Mouse (Mus musculus) cerebellum, postnatal 36 days (tissue): ENCODE measurements around the gene Adam22.
A peak's percentile ranks its signal among the peaks of the same experiment; 100 is the strongest.

ENCODE experiments used
- DNase-seq, 2 experiments: peaks; one replicate each; pipeline ENCODE4 v3.0.0; 2021 to 2022; ENCODE audit warnings: mixed read lengths in 2 of 2

The Adam22 gene

DNA sequence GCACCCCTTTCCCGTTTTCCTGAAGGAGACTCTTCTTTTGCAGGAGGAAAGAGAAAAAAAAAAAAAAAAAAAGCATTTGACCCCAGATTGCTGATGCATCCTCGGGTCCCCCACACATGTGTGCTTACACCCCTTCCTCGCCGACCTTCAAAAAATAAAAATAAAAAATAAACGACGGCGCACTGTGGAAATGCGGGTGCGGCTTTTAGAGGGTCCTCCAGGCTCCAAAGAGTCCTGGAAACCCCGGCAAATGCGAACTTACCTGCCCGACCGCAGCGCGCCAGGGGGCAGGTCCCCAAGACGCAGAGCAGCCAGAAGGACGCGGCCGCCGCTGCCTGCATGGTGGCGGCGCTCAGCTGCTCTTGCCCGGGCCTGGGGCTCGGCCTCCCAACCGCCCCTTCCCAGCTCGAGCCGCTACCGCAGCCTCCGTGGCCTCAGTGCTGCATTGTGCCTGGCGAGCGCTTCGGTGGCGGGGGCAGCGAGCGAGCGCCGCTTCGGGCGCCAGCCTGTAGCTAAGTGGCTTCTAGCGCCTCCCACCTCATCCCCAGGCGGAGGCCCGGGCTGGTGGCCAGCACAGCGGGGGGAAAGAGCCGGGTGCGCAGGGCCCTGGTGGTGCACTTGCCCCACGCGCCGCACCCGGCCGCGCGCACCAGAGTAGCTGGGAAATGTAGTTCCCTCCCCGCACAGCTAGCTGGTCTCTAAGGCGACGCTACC is at the start of gene Adam22:
TSS of gene Adam22 (minus strand) at position 547 of the 714 bp plus-strand sequence.
- peak; percentile 95 to 97 for DNase-seq

DNA sequence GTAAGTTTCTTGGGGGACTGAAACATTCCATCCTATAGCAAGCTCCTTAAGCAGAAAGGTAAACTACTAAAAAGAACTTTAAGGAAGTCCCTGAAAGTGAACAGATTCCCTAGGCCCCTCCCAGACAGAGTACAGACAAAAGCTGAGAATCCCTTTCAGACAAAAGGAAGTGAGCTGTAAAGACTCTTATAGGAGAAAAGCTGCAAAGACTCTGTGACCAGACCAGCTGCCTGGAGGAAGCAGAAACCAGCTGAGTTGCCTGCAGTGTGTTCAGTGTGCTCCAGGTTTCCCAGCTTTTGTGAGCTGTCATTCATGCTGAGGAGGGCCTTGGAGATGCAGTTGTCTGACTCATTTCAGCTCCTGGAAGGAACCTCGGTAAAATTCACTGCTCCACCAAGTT is 49.5 kb upstream of the Adam22 start:
- DNase-seq: no peak

DNA sequence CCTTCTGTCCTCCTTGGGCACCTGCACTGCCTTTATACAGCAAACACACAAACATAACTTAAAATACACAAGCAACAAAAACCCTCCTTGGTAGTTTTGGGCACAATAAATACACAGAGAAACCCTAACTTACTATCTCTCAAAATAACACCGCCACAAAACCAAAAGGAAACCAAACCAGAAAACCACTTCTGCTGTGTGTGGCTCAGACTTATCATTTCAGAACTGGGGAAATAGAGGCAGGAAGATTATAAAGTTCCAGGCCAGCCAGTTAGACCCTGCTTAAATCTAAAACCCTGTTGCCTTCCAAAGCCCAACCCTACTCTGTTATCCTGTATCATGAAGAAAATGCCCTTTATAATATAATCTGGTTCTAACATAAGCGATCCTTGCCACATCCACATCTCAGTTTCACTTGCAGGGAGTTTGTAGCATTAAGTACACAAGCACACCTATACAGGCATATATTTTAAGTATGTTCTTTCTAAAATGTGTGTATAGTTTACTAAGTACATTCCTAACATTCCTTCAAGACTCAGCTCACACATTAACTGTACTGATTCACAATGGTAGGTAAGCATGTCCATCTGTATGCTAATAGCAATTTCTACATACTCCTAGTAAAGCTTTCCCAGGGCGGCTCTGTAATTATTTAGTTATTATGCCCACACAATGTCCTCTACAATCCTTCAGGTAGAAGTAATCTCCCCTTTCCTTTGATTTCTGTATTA is 48.9 kb upstream of the Adam22 start:
- no peak for DNase-seq

DNA sequence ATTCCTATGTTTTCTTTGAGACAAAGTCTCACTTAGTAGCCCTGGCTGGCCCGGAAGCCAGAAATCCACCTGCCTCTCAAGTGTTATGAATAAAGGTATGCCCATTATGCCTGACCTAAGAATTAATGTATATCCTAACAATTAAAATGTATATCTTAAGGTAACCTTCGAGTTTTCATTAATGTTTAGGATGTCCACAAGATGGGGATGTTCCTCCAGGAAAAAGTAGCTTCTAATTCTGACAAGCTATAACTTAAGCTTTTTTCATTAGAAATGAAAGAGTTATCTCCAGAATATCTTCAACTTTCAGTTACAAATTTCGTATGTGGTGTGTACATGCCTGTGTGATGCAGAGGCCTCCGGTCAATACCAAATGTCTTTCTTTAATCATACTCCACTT is 40.8 kb upstream of the Adam22 start:
- no peak for DNase-seq

DNA sequence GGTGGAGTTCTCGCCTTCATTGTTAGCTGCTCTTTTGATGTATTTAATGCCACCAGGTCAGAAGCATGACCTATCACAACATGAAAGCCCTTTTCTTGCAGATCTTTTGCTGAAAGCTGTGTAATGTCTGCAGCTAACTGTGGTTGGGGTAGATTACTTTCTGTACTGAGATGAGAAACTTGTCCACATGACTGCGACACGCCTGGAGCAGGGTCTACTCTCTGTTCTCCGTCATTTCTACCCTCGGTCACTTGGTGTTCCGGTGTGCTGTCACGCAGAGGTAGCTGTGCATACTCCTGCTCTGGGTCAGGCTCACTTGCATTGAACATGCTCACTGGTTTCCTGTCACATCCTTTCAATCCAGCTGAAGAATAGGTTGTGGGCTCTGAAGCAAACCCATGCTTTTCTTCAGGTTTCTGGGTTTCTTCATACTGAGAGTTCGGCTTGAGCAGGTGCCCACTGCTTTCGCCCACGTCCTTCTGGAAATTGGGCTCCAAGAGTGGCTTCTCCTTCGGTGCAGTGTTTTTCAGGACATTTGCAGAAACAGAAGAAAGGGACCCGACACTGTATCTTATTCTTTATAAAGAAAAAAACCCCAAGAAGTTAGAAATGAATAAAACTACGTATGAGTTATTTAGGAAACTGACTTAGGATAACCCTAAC is 29.8 kb upstream of the Adam22 start:
- DNase-seq: no peak

DNA sequence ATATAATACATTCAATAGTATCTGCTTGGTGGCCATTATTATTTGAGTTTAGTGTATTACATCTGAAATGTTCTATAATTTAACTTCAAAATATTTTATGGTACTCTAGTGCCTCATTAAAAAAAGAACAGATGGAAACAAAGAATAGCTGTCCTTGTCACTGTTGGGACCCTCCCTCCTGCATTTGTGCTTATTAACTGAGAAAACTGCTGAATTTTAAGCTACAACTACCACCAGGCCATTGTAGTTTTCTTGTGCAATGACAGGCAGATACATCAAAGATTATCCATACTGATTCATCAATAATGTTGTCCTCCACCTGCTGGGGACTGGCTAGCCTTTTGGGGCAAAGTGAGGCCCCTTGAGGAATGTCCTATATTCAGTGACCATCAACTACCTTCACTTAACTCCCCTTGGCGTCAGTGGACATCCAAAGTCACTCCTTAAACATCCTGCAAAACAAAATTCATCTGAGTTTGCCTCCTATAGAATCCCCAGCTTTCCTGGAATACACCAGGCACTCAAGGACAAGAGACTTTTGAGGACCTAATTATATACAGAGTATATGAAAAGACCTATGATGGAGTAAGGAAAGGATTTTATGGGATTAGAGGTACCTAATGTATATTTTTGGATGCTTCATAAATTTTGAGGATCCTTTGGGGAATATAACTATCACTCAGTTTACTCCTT is 26.1 kb upstream of the Adam22 start:
- DNase-seq: no peak

DNA sequence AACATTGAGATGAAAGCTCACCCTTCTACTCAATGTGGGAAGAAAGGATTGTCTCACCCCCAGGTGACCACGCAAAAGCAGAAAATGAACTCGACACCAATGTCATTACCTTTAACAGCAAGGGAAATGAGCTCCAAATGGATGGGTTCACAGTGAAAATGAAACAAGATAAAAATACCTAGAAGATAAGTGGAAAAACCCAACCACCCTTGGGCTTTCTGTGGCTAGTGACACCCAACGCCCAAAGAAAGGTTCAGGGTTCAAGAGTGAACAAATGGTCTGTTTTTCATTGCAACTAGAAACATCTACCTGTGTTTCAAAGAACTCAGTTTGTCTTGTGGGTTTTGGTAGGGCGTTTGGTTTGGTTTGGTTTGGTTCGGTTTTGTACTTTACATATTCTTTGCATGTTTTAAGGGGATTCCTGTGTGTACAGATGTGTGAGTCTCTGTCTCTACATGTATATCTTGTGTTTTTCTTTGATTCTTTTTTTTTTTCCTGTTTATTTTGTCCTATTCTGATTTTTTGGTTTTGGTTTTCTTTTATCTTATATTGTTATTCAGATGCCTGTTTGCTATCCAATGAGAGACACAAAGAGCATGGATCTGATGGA is 6.4 kb upstream of the Adam22 start:
- DNase-seq: no peak

DNA sequence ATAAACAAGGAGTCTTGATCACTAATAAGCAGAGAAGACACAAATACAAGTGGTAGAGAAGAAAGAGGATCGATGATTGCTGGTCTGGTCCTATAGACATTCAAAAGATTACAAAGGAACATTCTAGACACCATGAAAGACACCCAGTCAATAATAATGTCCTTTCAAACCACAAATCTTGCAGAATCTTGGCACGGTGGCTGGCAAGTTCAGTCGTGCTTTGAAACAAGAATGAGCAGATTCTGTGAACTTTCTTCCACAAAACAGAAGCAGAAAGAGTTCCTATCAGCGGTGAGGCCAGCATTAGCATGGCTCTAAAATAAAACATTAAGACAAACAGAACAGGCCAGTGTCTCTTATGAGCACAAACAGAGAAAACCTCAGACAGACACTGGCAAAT is 5.5 kb upstream of the Adam22 start:
- DNase-seq: no peak

DNA sequence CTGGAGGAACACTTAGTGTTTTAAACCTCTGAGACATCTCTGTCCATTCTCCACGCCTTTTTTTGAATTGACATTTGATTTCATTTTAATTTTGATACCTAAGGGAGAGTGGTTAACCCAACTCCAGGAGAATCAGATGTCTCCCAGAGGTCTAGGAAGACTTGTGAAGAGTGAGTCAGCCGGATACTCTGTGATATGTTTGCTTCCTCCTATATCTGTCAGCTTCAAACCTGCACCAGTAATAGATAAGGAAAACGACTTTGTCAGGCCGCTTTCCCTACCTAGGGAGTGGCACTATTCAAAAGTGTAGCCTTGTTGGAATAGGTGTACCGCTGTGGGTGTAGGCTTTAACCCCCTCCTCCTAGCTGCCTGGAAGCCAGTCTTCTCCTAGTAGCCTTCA is 821 bp upstream of the Adam22 start:
- no peak for DNase-seq

DNA sequence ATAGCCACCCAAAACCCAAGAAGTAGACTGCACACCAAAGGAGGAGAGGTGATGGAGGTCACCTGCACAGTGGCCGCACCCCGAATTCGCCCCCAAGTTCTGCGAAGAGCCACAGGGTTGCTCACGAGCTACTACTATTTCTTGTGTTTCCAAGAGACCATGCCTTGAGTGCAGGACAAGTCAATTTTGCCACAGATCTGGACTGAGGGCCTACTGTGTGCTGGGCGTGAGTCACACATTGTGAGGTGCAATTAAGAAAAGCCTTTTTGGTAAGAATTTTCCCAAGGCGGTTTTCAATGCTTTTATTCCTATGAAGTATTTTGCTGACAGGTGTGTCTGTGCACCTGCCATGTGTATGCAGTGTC is 350 bp upstream of the Adam22 start:
- DNase-seq: no peak

DNA sequence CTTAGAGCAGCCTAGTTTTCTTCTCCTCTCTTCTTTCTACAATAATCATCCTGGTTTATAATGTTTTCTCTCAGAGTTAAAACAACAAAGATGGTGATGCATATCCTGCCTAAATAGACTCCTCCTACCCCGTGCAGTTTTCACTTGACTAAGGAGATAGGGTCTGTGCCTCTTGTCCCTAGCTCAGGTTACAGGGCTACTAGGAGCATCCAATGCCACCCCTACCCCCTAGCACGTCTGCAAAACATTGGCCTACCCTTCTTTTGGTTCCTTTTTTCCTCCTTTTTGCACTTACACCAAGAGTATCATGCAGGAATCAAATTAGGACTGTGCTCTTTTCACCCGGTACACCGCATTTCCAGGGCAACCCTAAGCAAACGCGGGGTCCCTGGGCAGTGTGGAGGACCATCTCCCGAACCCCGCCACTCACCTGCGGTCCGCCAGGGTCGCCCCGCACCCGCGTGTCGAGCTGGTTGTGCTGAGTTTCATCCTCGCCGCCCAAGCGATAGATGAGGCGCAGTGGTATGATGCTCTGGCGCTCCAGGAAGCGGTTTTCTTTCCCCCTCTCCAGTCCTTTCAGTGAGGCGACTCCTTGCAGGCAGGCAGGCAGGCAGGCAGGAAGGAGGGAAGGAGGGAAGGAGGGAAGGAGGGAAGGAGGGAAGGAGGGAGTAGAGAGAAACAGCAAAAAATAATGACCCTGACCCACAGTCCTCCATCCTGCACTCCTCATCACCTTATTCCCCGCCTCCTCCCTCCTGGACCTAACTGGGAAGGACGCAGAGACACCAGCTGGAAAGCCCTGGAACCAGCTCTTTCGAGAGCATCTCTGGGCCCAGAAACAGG is 968 bp downstream of the Adam22 start:
- DNase-seq: peak; percentile 50 to 61

DNA sequence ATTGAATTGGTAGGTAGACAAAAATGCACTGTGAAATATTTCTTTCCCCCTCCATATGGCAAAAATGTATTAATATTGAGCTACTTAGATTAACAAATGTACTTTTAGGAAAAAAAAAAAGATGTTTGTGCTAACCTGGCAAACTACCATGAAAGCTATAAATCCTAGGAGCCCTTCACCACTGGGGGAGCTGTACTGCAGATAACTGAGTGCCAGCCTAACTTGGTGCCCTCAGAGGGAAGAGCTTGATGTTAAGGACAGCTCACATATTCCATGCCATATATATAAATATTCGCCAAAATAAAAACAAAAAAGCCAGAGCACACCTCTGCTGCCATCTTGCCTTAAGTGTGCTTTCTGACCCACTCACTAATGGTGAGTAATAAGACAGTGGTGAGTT is 5.6 kb downstream of the Adam22 start:
- DNase-seq: peak in 1 of 2 experiments; percentile 30

DNA sequence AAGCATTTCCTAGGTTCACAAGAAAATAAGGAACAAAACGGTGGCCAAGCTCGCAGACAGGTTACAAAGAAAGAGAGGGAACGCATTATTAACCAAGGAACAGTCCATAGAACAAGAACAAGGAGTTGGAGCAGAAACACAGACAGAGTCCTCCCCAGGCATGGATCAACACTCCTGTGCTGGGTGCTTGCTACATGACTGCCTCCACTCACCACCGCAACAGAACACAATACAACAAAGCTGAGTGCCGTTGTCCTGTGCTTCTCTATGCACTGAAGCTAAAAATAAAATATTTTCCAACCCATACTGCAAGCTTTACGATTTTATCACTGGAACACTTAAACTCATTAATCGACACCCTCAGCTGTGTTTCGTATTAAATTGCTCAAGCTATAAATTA is 10.3 kb downstream of the Adam22 start:
- no peak for DNase-seq

DNA sequence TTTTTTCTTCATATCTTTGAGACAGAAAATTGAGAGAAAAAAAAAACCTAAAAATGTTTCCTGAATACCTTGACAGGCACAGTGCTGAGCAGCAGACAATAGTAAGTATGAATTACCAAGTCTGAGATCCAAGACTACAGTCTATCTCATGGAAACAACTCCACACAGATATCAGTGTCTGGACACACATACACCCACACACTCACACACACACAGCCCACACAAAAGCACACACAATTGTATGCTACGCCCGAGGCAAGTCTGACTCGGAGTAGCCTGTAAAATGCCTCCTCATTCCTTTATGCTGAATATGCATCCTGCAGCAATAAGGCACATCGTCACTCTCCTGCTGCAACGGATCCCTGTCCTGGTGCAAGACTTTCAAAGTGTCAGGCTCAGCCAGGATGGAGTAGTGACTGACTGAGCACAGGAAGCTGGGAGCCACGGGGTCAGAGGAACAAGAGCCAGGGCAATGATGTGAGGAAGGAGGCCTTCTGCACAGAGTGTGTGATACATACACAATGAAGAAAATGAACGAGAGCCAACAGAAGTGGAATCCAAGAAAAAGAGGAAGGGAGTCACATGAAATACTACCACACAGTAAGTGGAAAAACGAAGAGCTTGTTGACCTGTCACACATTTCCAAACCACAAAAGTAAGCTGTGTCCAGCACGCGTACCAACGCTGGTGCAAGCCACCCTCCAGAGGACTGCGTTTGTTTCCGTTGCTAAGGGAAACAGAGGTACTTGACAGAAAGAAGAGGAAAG is 10.9 kb downstream of the Adam22 start:
- peak in 1 of 2 experiments; percentile 20 for DNase-seq

DNA sequence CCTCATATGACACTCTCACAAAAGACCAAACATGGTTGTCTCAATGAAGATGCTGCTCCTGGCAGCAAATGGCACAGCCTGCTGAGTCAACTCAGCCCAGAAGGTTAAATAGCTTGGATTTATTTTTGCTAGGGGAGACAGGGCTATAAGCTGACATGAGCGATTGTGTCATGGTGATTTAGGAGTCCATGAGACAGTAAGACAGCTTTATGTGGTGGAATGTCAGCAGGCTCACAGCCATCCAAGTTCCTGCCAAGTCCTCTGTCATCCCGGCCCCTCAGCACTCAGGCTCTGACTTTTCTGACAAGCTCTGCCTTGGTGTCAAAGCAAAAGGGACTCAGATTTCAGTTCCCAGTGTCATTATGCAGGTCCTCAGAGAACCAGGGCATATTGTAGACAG is 11.6 kb downstream of the Adam22 start:
- peak in 1 of 2 experiments; percentile 35 for DNase-seq

DNA sequence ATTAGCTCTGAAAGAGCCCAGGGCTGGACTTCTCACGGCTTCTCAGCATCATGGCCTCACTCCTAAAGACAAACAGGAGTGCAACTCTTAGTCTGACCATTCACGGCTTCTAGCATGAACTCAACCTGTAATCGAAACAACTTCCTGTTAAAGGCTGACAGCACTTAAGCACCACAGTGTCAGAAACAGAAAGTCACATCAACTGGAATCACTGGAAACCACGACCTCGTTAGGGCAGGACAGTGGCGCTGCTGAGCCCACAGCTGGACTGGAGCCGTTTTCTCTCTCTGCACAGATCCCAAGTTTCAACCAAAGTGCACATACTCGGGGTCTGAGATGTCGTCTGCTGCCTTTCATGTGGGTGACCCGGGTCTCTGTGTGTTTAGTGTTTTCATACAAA is 18.4 kb downstream of the Adam22 start:
- no peak for DNase-seq

DNA sequence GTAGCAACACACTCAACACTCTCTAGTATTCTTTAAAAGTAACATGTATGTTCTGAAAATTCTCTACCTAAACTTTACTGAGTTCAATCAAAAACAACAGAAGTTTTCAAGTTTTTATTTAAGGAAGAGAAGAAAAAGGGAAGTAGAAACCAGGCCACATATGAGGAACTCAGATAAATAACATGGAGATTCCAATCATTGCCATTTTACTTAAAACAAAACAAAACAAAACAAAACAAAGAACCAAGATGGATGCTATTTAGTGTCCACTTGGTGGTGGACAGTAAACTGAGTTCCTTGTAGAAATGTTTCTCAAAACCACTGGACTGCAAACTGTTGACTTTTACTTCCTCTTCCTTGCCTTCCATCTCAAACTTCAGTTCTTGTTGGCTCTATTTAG is 21.6 kb downstream of the Adam22 start:
- DNase-seq: no peak

DNA sequence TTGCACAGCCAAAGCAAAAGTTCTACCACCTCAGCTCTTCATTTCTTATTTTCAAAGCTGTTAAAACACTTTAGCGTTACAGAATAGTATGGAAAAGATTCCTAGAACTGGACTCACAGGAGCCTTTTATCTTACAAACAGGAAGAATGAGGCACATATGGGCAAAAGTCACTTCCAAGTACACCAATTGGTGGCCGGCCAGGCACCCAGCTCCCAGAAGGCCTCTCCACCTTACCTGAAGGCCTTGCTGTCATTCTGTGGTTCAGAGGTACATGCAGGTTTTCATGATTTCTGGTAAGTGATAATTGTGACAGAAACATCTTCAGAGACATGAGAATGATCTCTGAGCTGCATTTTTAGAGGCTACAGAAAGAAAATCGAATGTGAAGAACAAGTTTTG is 24.7 kb downstream of the Adam22 start:
- peak in 1 of 2 experiments; percentile 24 for DNase-seq

DNA sequence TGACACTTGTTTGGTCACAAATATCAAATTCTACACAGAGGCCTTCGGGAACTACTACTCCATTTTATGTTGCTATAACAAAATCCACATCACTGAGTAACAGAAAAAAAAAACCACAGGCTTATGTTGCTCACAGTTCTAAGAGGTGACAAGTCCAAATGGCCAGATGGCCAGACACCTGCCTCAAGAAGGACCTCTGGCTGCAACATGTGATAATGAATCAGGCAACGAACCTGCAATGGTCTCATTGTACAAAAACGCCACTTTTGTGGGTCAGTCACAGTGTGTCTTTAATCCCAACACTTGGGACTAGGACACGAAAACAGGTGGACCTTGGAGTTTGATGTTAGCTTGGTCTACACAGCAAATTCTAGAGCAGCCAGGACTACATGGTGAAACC is 26.3 kb downstream of the Adam22 start:
- DNase-seq: peak; percentile 61 to 64

DNA sequence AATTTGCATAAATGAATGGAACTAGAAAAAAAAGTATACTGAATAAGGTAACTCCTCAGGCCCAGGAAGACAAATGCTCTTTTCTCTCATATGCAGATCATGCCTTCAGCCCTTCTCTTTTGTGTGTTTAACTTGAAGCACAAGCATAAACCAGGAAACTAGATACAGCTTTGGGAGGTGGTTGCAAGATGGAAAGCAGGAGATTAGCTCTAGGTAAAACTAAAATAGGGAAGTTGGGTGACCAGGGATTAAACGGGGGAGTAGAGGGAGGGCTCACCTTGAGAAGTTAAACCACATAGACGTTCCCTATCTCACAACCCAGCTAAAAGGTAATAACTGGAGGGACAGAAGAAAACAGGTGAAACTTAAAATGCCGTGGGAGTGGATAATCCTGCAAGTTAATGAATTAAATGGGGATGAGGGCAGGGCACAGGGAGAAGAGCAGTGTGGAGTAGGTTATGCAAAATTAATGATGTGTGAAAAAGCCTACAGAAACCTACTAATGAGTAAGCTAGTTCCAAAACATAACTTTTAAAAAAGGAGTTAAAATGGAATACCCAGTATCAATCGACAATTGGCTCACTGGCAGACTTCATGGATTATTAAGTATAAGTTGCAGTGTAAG is 40.2 kb downstream of the Adam22 start:
- no peak for DNase-seq

DNA sequence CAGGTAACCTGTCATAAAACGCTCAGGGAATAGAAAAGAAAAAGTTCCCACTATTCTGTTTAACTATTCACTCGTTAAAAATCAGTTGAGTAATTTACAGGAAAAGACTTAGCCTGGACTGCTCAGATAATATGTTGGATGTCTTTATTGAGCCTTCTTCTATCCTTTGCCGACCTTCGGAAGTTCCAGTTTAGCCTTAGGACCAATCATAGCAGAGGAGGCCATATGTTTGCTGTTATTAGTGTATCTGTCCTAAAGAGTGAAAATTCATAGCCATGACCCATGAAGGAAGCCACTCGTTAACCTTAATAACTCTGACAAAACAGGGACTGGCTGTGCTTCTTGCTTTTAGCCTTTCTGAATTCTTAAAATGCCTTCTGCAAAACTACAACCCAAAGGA is 41.3 kb downstream of the Adam22 start:
- no peak for DNase-seq
